In genomic region chr3:108256719-108257637, GRCm38 (mm10) we compare ENCODE assay signal across 7 mouse cellular contexts. TPM values are rescaled to one million over a fixed set of nuclear protein-coding genes. Genes with fewer than 3 reads are reported as not detected.
DNase-seq lines count a peak whose midpoint lies in the region; ATAC-seq and TF ChIP-seq lines count a peak whose summit lies in the region.

TSS of gene Psma5 (plus strand) at chr3:108256926.

- peak; percentile 99 for ATAC-seq in intestine, postnatal 0 days
- peak; percentile 99 for ATAC-seq in midbrain, embryonic 12.5 days (ENCODE audit: low FRiP score, low read depth)

- TF ChIP-seq CTCF in intestine, postnatal 0 days (IDR thresholded peaks at IDR 0.05; ENCODE audit: low read depth) = no peak
- no peak for TF ChIP-seq CTCF in small intestine, adult 2 months (IDR thresholded peaks at IDR 0.05; ENCODE audit: extremely low read depth, insufficient read length, insufficient replicate concordance, low read depth, low read length)

- TF ChIP-seq POLR2A in small intestine, adult 2 months (IDR thresholded peaks at IDR 0.05; ENCODE audit: low read depth, low read length) = no peak

- no peaks in the 10 kb centered on the region for H3K27me3 ChIP-seq in embryonic facial prominence, embryonic 10.5 days (replicated peaks; ENCODE audit: low read depth, poor library complexity, severe bottlenecking)
- no peaks in the 10 kb centered on the region for H3K27me3 ChIP-seq in intestine, postnatal 0 days (replicated peaks; ENCODE audit: control insufficient read depth, insufficient read depth, low read length)
- no peaks in the 10 kb centered on the region for H3K27me3 ChIP-seq in midbrain, embryonic 12.5 days
- H3K27me3 ChIP-seq in small intestine, adult 2 months (ENCODE audit: control insufficient read depth, insufficient read depth, low read length) = no peaks in the 10 kb centered on the region

- DNase-seq in adrenal gland, postnatal 10 days = peak; percentile 96
- DNase-seq in embryonic facial prominence, embryonic 10.5 days (ENCODE audit: low spot score) = peak; percentile 97
- DNase-seq in gonadal fat pad, adult 2 months (ENCODE audit: low read depth) = peak; percentile 90
- DNase-seq in left cerebral cortex, postnatal 4 days = peak; percentile 97

- H3K4me3 ChIP-seq in embryonic facial prominence, embryonic 10.5 days = peak within 1 kb of the TSS; percentile 99
- peak within 1 kb of the TSS; percentile 91 for H3K4me3 ChIP-seq in intestine, postnatal 0 days (ENCODE audit: low read depth, low read length)
- peak within 1 kb of the TSS; percentile 97 for H3K4me3 ChIP-seq in midbrain, embryonic 12.5 days
- H3K4me3 ChIP-seq in small intestine, adult 2 months (ENCODE audit: low read depth, low read length) = peak within 1 kb of the TSS; percentile 77

- peak within 1 kb of the TSS; percentile 84 for H3K27ac ChIP-seq in embryonic facial prominence, embryonic 10.5 days (replicated peaks)
- H3K27ac ChIP-seq in intestine, postnatal 0 days (ENCODE audit: low read depth, low read length) = peak within 1 kb of the TSS; percentile 71
- 0 out of 2 replicates have a peak within 1 kb of the TSS, but pooled peaks have one; percentile 30 for H3K27ac ChIP-seq in midbrain, embryonic 12.5 days (replicated peaks)
- peak within 1 kb of the TSS; percentile 78 for H3K27ac ChIP-seq in small intestine, adult 2 months (ENCODE audit: insufficient read depth, low read depth, low read length)

- under 1% methylated on average over 79 of the region's 79 CpGs for WGBS in embryonic facial prominence, embryonic 10.5 days
- under 1% methylated on average over 78 of the region's 79 CpGs for WGBS in intestine, postnatal 0 days
- under 1% methylated on average over 79 of the region's 79 CpGs for WGBS in midbrain, embryonic 12.5 days
- under 1% methylated on average over 79 of the region's 79 CpGs for WGBS in small intestine, adult 2 months

- peak within 1 kb of the TSS; percentile 83 for H3K9ac ChIP-seq in intestine, postnatal 0 days (ENCODE audit: low read depth, low read length)
- peak within 1 kb of the TSS; percentile 87 for H3K9ac ChIP-seq in midbrain, embryonic 12.5 days (replicated peaks)

- peaks cover 23% of the 10 kb centered on the region for H3K4me1 ChIP-seq in embryonic facial prominence, embryonic 10.5 days
- no peaks in the 10 kb centered on the region for H3K4me1 ChIP-seq in intestine, postnatal 0 days (replicated peaks; ENCODE audit: control insufficient read depth, insufficient read depth, low read length)
- peaks cover 27% of the 10 kb centered on the region for H3K4me1 ChIP-seq in midbrain, embryonic 12.5 days
- H3K4me1 ChIP-seq in small intestine, adult 2 months (ENCODE audit: control insufficient read depth, insufficient read depth, insufficient read length, low read length) = peaks cover 3% of the 10 kb centered on the region; the same call in 1 of the 2 replicates

- H3K4me2 ChIP-seq in intestine, postnatal 0 days (replicated peaks; ENCODE audit: low read depth) = peak within 1 kb of the TSS; percentile 86
- peak within 1 kb of the TSS; percentile 86 for H3K4me2 ChIP-seq in midbrain, embryonic 12.5 days (replicated peaks)

- H3K9me3 ChIP-seq in embryonic facial prominence, embryonic 10.5 days = no peaks in the 10 kb centered on the region
- no peaks in the 10 kb centered on the region for H3K9me3 ChIP-seq in intestine, postnatal 0 days (ENCODE audit: control insufficient read depth)
- H3K9me3 ChIP-seq in midbrain, embryonic 12.5 days = no peaks in the 10 kb centered on the region

- intact Hi-C loops in left cerebral cortex, postnatal 4 days (cut with DNase I) = no loop called here

- H3K36me3 ChIP-seq in embryonic facial prominence, embryonic 10.5 days (replicated peaks) = peaks cover 17% of the 10 kb centered on the region
- H3K36me3 ChIP-seq in intestine, postnatal 0 days (ENCODE audit: control insufficient read depth, insufficient read depth) = peaks cover 3% of the 10 kb centered on the region; the same call in 1 of the 2 replicates
- peaks cover 3% of the 10 kb centered on the region for H3K36me3 ChIP-seq in midbrain, embryonic 12.5 days
- H3K36me3 ChIP-seq in small intestine, adult 2 months (ENCODE audit: control insufficient read depth, insufficient read depth, low read length) = peaks cover 3% of the 10 kb centered on the region

RNA-seq across cellular contexts. Expression of gene Psma5, which starts in this region (rescaled TPM):
- total RNA-seq in adrenal gland, postnatal 10 days (2021) = 10 to 100 TPM; 90.7 to 94.6 TPM
- polyA plus RNA-seq in embryonic facial prominence, embryonic 10.5 days (2016; fragmentation: Nextera tagmentation; extraction: Ambion mirVana) = 361 and 368 TPM in 2 replicates
- 63.6 and 79.8 TPM in 2 replicates for polyA plus RNA-seq in gonadal fat pad, adult 2 months (2012; rRNA removed)
- 166 and 179 TPM in 2 replicates for polyA plus RNA-seq in intestine, postnatal 0 days (2015; fragmentation: Nextera tagmentation; extraction: Ambion mirVana)
- 10 to 100 TPM; 98.8 to 99.0 TPM for total RNA-seq in left cerebral cortex, postnatal 4 days (2021)
- polyA plus RNA-seq in midbrain, embryonic 12.5 days (2016; fragmentation: Nextera tagmentation; extraction: Ambion mirVana) = 220 and 232 TPM in 2 replicates
- polyA plus RNA-seq in small intestine, adult 2 months (2012; rRNA removed) = 21.9 and 36.2 TPM in 2 replicates

Comparison
In these comparisons a context has a peak if more than half of its experiments do, and no peak if none do; other contexts are left out.
1. Peak in every context shown above with its lines: DNase-seq, ATAC-seq, H3K4me3 ChIP-seq and H3K27ac ChIP-seq.
2. H3K27ac ChIP-seq: peak in every context shown above with its lines; median percentile 84 in embryonic facial prominence, embryonic 10.5 days; 78 in small intestine, adult 2 months; 71 in intestine, postnatal 0 days; 30 in midbrain, embryonic 12.5 days.